Mouse (Mus musculus) layer of hippocampus, adult 11-12 months (tissue): ENCODE results near the gene Derl3.

ENCODE experiments used
- DNase-seq: peaks from one replicate; pipeline ENCODE4 v3.0.0; 2022; ENCODE audit warnings: low spot score

Gene Derl3

GRCm38 (mm10) chr10:75941042-75941824 lies 48.0 kb downstream of the Derl3 start:
- no peak for DNase-seq

- no peak for DNase-seq
Observed at GRCm38 (mm10) chr10:75942736-75943477, 49.7 kb downstream of the Derl3 start, which contains the start of gene Vpreb3. Gene Vpreb3 (plus strand): TSS chr10:75943057.

GRCm38 (mm10) chr10:75944066-75944772 lies 51.0 kb downstream of the Derl3 start:
- DNase-seq: no peak

- DNase-seq: no peak
Observed at GRCm38 (mm10) chr10:75945213-75945612, 52.0 kb downstream of the Derl3 start.
